Mouse (Mus musculus): ENCODE measurements around the gene Clpx. TPM values are rescaled to one million over a fixed set of nuclear protein-coding genes. Genes with fewer than 3 reads are reported as not detected.

Gene Clpx
- polyA plus RNA-seq, 1 experiment from 2014 or later: 46.2 TPM

- Histone ChIP-seq H3K4me2 (replicated peaks) (peak overlapping the region; percentile 89), H3K9ac (peak overlapping the region; percentile 78), H3K4me1 (peaks cover 14% of the 10 kb centered on the region), H3K36me3 (peaks cover 7% of the 10 kb centered on the region), H3K4me3 (peak overlapping the region; percentile 94), H3K27ac (no peak overlapping the region), H3K27me3 (replicated peaks) (no peaks in the 10 kb centered on the region), H3K9me3 (no peaks in the 10 kb centered on the region)
- no peak; the same call in 1 of the 2 replicates for ATAC-seq (ENCODE audit: low FRiP score, low read depth)
- 4% methylated on average over 28 of the region's 28 CpGs for WGBS
These were observed 787 bp downstream of the Clpx start for GRCm38 (mm10) chr9:65294716-65295378.

DNA sequence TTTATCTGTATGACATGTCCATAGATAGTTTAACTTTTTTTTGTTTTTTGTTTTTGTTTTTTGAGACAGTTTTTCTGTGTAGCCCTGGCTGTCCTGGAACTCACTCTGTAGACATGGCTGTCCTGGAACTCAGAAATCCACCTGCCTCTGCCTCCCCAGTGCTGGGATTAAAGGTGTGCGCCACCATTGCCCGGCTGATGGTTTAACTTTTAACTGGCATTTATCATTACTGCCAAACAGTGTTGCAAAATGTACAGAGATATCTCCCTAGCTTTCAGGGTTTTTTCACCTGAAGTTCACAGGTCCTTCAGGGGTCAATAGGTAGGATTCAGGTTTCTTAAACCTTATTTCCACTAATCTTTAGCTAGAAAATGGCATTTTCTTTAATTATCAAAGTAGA lies 3.0 kb downstream of the Clpx start:
- WGBS: 97% methylated on average over 2 of the region's 2 CpGs
- ATAC-seq (ENCODE audit: low FRiP score, low read depth): no peak
- Histone ChIP-seq H3K4me3 (no peak overlapping the region), H3K9me3 (no peaks in the 10 kb centered on the region), H3K9ac (no peak overlapping the region), H3K4me1 (peaks cover 14% of the 10 kb centered on the region), H3K27me3 (replicated peaks) (no peaks in the 10 kb centered on the region), H3K4me2 (replicated peaks) (no peak overlapping the region), H3K27ac (no peak overlapping the region), H3K36me3 (peaks cover 23% of the 10 kb centered on the region)

GRCm38 (mm10) chr9:65298761-65299160 lies 4.7 kb downstream of the Clpx start:
- Histone ChIP-seq H3K9ac (no peak overlapping the region), H3K27me3 (replicated peaks) (no peaks in the 10 kb centered on the region), H3K4me3 (no peak overlapping the region), H3K27ac (no peak overlapping the region), H3K4me2 (replicated peaks) (no peak overlapping the region), H3K9me3 (no peaks in the 10 kb centered on the region), H3K36me3 (peaks cover 38% of the 10 kb centered on the region), H3K4me1 (peaks cover 7% of the 10 kb centered on the region; the same call in 1 of the 2 replicates)
- no peak for ATAC-seq (ENCODE audit: low FRiP score, low read depth)
- WGBS: 89% methylated on average over 3 of the region's 3 CpGs

DNA sequence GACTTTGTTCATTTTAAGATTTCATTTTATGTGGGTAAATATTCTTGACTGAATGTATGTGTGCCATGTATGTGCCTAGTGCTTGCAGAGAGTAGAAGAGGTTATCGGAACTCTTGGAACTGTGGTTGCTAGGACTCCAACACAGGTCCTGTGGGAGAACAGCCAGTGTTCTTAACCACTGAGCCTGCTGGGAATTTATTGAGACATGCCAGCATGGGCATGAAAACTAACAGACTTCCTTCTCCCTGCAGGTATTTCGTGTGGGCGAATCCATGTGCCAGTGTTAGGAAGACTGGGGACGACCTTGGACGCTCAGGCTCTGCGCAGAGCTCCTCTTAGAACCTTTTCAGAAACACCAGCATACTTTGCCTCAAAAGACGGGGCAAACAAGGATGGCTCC lies 5.6 kb downstream of the Clpx start:
- no peak overlapping the region for H3K9ac ChIP-seq
- 96% methylated on average over 7 of the region's 7 CpGs for WGBS
- peaks cover 41% of the 10 kb centered on the region for H3K36me3 ChIP-seq
- peaks cover 7% of the 10 kb centered on the region; the same call in 1 of the 2 replicates for H3K4me1 ChIP-seq
- ATAC-seq (ENCODE audit: low FRiP score, low read depth): no peak
- H3K9me3 ChIP-seq: no peaks in the 10 kb centered on the region
- no peak overlapping the region for H3K27ac ChIP-seq
- H3K4me2 ChIP-seq (replicated peaks): no peak overlapping the region
- H3K27me3 ChIP-seq (replicated peaks): no peaks in the 10 kb centered on the region
- no peak overlapping the region for H3K4me3 ChIP-seq

DNA sequence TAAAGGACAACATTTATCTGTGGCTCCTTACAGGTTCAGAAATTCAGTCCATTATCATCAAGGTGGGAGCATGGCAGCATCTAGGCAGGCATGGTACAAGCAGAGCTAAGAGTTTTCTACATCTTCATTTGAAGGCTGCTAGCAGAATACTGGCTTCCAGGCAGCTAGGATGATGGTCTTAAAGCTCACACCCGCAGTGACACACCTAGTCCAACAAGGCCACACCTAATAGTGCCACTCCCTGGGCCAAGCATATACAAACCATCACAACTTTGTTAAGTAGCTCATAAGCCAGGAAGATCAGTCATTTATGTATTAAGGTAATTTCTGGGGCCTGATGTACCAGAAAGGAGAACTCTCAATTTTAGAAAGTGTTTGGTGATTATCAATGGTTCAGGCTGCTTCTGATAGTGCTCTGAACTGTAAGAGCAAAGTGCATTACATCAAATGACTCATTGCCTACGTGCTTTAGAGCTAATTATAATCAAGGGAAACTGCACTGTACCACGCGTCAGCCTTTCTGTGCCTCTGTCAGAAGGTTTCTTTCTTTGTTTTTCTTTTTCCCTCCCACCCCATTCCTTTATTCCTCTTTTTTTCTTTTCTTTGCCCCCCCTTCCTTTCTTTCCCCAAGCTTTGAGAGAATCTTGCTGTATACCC lies 8.4 kb downstream of the Clpx start:
- Histone ChIP-seq H3K9me3 (no peaks in the 10 kb centered on the region), H3K4me2 (replicated peaks) (no peak overlapping the region), H3K9ac (no peak overlapping the region), H3K4me1 (no peaks in the 10 kb centered on the region), H3K27me3 (replicated peaks) (no peaks in the 10 kb centered on the region), H3K36me3 (peaks cover 55% of the 10 kb centered on the region), H3K4me3 (no peak overlapping the region), H3K27ac (no peak overlapping the region)
- no peak for ATAC-seq (ENCODE audit: low FRiP score, low read depth)
- WGBS: 97% methylated on average over 4 of the region's 4 CpGs

DNA sequence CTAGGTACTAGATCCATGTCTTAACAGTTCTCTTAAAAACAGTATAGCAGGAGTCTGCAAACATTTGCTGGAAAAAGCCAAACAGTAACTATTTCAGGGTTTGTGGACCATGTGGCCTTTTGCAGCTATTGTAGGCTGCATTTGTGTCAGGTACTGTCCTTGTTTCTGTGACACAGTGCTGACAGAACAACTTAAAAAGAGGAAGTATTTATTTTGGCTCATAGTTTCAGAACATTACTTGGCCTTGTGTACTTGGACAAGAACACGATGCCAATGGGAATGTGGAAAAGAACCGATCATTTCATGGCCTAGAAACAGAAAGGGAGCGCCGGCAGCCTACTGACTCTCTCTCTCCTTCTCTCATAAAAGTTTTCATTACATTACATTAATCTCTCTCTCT lies 9.5 kb downstream of the Clpx start:
- Histone ChIP-seq H3K4me3 (no peak overlapping the region), H3K27ac (no peak overlapping the region), H3K36me3 (peaks cover 65% of the 10 kb centered on the region), H3K9ac (no peak overlapping the region), H3K27me3 (replicated peaks) (no peaks in the 10 kb centered on the region), H3K4me1 (no peaks in the 10 kb centered on the region), H3K9me3 (no peaks in the 10 kb centered on the region), H3K4me2 (replicated peaks) (no peak overlapping the region)
- ATAC-seq (ENCODE audit: low FRiP score, low read depth): no peak
- WGBS: 93% methylated on average over 4 of the region's 4 CpGs

DNA sequence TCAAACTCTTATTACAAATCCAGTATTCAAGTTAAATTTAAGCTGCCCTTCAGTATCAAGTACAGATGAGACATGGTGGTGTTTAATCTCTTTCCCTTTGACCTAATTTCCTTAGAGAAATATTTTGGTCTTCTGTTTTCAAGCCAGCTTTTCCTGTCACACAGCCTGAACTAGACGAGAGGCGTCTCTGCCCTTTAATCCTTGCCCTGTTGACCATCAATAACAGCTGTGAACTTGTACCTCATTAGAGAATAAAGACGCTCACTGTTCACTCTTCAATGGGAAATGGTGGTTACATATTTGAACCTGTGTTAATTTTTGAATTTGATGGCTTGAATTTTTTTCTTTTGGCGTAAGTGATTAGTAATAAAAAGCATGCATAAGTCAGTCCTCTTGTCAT lies 10.2 kb downstream of the Clpx start:
- Histone ChIP-seq H3K9ac (no peak overlapping the region), H3K4me2 (replicated peaks) (no peak overlapping the region), H3K9me3 (no peaks in the 10 kb centered on the region), H3K36me3 (peaks cover 70% of the 10 kb centered on the region), H3K4me3 (no peak overlapping the region), H3K27ac (no peak overlapping the region), H3K4me1 (no peaks in the 10 kb centered on the region), H3K27me3 (replicated peaks) (no peaks in the 10 kb centered on the region)
- 85% methylated on average over 4 of the region's 4 CpGs for WGBS
- ATAC-seq (ENCODE audit: low FRiP score, low read depth): no peak

GRCm38 (mm10) chr9:65306672-65307071 lies 12.6 kb downstream of the Clpx start:
- no peaks in the 10 kb centered on the region for H3K9me3 ChIP-seq
- H3K27ac ChIP-seq: no peak overlapping the region
- no peaks in the 10 kb centered on the region for H3K4me1 ChIP-seq
- ATAC-seq (ENCODE audit: low FRiP score, low read depth): no peak
- H3K9ac ChIP-seq: no peak overlapping the region
- no peaks in the 10 kb centered on the region for H3K27me3 ChIP-seq (replicated peaks)
- no peak overlapping the region for H3K4me3 ChIP-seq
- H3K4me2 ChIP-seq (replicated peaks): no peak overlapping the region
- WGBS: 95% methylated on average over 2 of the region's 2 CpGs
- peaks cover 62% of the 10 kb centered on the region for H3K36me3 ChIP-seq

DNA sequence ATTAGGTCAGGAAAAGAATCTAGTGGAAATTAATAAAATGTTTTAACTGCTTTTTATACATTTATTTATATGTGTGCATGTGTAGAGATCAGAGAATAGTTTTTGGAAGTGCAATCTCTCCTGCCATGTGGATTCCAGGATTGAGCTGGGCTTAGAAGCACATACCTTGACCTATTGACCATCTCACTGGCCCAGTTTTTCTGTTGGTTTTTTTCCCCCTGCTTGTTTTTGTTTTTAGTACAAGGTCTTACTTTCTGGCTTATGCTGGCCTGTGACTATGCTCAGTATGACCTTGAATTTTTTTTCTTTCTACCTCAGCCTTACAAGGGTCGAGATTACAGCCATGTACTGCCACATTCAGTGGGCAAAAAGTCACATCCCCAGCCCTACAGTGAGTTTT lies 14.0 kb downstream of the Clpx start:
- Histone ChIP-seq H3K36me3 (peaks cover 63% of the 10 kb centered on the region), H3K9me3 (no peaks in the 10 kb centered on the region), H3K4me1 (no peaks in the 10 kb centered on the region), H3K4me2 (replicated peaks) (no peak overlapping the region), H3K9ac (no peak overlapping the region), H3K27me3 (replicated peaks) (no peaks in the 10 kb centered on the region), H3K27ac (no peak overlapping the region), H3K4me3 (no peak overlapping the region)
- no peak for ATAC-seq (ENCODE audit: low FRiP score, low read depth)
- 95% methylated on average over 1 of the region's 1 CpGs for WGBS

DNA sequence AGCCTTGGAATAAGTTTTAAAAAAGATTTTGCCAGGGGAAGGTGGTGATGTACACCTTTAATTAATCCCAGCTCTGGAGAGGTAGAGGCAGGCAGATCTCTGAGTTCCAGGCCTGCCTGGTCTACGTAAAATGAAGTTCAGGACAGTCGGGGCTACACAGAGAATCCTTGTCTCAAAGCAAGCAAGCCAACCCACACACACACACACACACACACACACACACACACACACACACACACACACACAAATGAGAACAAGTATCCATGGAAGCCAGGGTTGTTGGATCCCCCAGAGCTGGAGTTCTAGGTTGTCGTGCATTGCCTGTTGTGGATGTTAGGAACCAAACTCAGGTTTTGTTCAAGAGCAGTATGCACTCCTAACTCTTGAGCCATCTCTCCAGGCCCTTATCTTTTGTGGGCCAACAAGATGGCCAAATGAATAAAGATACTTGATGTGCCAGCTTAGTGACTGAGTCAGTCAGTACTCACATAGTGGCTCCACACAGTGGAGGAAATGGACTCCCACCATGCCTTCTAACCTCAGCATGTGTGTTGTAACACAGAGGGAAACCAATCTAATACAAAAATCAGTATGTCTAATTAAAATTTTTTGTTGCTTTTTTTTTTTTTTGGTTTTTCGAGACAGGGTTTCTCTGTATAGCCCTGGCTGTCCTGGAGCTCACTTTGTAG lies 18.8 kb downstream of the Clpx start:
- Histone ChIP-seq H3K36me3 (peaks cover 58% of the 10 kb centered on the region), H3K9ac (no peak overlapping the region), H3K27ac (no peak overlapping the region), H3K27me3 (replicated peaks) (no peaks in the 10 kb centered on the region), H3K4me2 (replicated peaks) (no peak overlapping the region), H3K9me3 (no peaks in the 10 kb centered on the region), H3K4me3 (no peak overlapping the region), H3K4me1 (no peaks in the 10 kb centered on the region)
- ATAC-seq (ENCODE audit: low FRiP score, low read depth): no peak
- 97% methylated on average over 4 of the region's 4 CpGs for WGBS

- Histone ChIP-seq H3K9me3 (no peaks in the 10 kb centered on the region), H3K9ac (no peak overlapping the region), H3K36me3 (peaks cover 54% of the 10 kb centered on the region), H3K4me3 (no peak overlapping the region), H3K4me2 (replicated peaks) (no peak overlapping the region), H3K4me1 (no peaks in the 10 kb centered on the region), H3K27ac (no peak overlapping the region), H3K27me3 (replicated peaks) (no peaks in the 10 kb centered on the region)
- 97% methylated on average over 1 of the region's 1 CpGs for WGBS
- ATAC-seq (ENCODE audit: low FRiP score, low read depth): no peak
These were observed 19.8 kb downstream of the Clpx start for GRCm38 (mm10) chr9:65313846-65314245.

- H3K36me3 ChIP-seq: peaks cover 54% of the 10 kb centered on the region
- no peak overlapping the region for H3K4me3 ChIP-seq
- H3K9ac ChIP-seq: no peak overlapping the region
- no peak overlapping the region for H3K4me2 ChIP-seq (replicated peaks)
- no peaks in the 10 kb centered on the region for H3K27me3 ChIP-seq (replicated peaks)
- 93% methylated on average over 11 of the region's 11 CpGs for WGBS
- no peak overlapping the region for H3K27ac ChIP-seq
- H3K9me3 ChIP-seq: no peaks in the 10 kb centered on the region
- no peak for ATAC-seq (ENCODE audit: low FRiP score, low read depth)
- H3K4me1 ChIP-seq: no peaks in the 10 kb centered on the region
These were observed 28.3 kb downstream of the Clpx start for GRCm38 (mm10) chr9:65322255-65322900.

All from neural tube, embryonic 12.5 days (tissue).